Mouse (Mus musculus): Measurements from ENCODE around the gene Vmn2r9.
A peak's percentile ranks its signal among the peaks of the same experiment; 100 is the strongest.
"Not testable (repeated sequence)": the region's sequence is repeated elsewhere in the genome, so short reads cannot be mapped to it uniquely, and the experiment has no call there.

Vmn2r9 gene

DNA sequence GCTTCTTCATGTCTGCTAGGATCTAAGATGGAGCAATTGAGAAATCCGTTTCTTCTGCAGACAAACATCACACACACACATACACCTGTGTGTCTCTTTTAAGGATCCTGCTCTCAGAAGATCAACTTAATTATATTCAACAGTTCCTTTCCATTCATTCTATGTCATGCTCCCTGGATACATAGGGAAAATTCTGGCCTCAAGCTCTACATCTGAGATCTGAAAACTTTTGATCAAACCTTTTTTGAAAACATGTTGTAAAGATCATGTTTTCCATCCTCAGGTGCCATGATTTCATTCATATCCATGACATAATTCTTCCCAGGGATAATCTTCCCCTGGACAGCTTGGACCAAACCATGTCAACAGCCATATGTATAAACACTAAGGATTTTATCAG lies at the start of gene Vmn2r9:
TSS of gene Vmn2r9 (minus strand) at position 101 of the 400 bp plus-strand sequence.
- DNase-seq (ENCODE audit: low spot score) = not testable (repeated sequence)

DNA sequence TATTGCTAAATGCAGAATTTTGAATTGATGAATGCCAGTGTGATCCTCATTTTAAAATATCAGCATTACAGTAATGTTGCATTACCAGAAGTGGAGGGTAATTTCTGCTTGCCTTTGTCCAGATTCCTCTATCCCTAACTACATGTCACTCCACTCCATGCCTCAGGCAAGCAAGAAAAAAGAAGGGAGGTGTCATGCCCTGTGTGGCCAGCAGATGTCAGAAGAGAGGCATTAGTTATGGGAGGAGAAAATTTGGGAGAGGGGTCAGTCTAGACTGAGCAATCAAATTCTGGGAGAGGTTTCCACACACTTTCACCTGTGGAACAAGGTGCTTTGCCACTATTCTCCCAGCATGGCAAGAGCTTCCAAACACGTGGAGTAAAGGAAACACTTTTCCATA lies 14.3 kb upstream of the Vmn2r9 start:
- not testable (repeated sequence) for DNase-seq (ENCODE audit: low spot score)

DNA sequence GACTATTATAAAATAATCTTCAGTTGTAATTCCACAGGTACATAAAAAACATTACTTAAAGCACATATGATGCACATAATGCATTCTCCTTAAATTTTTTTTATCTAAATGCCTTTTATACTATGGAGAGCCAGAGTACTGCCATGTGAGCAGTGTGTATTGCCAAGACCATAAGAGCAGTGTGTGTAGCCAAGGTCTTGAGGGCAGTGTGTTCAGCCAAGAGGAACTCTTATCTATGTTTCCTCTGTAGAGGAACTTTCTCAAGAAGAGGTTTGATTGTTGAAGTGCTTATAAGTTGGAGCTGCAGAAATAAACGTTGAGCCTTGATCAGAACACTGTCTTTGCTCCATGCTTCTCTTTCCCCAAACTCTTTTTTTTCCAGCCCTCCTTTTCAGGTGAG lies 2.9 kb downstream of the Vmn2r9 start:
- DNase-seq (ENCODE audit: low spot score) = peak; percentile 56

DNA sequence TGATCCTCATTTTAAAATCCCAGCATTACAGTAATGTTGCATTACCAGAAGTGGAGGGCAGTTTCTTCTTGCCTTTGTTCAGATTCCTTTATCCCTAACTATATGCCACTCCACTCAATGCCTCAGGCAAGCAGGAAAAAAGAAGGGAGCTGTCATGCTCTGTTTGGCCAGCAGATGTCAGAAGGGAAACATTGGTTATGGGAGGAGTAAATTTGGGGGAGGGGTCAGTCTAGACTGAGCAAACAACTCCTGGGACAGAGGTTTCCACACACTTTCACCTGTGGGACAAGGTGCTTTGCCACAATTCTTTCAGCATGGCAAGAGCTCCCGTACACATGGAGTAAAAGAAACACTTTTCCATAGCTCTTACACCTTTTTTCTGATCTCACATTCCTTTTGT lies 16.2 kb downstream of the Vmn2r9 start:
- no peak for DNase-seq (ENCODE audit: low spot score)

DNA sequence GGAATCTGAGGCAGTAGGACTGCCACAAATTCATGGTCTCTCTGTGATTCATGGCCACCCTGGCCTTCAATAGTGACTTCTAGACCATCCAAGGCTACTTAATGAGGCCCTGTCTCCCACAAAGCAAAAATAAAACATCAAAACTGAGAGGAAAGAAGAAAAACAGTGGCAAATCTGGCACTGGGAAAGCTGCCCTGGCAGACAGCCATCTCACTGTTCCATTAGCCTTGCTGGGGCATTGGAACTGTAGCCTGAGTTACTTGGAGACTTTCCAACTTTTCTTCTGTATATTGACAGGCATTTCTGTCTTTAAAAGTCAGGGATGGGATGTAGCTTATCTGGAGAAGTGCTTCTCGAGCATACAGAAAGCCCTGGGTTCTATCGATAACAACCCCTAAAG lies 29.1 kb downstream of the Vmn2r9 start:
- peak; percentile 74 for DNase-seq (ENCODE audit: low spot score)

DNA sequence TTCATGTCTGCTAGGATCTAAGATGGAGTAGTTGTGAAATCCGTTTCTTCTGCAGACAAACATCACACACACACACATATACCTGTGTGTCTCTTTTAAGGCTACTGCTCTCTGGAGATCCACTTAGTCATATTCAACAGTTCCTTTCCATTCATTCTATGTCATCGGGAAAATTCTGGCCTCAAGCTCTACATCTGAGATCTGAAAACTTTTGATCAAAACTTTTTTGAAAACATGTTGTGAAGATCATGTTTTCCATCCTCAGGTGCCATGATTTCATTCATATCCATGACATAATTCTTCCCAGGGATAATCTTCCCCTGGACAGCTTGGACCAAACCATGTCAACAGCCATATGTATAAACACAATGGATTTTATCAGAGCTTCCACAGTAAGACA lies 43.7 kb downstream of the Vmn2r9 start, which contains the start of gene Vmn2r8:
TSS of gene Vmn2r8 (minus strand) at position 101 of the 400 bp plus-strand sequence.
- not testable (repeated sequence) for DNase-seq (ENCODE audit: low spot score)

DNA sequence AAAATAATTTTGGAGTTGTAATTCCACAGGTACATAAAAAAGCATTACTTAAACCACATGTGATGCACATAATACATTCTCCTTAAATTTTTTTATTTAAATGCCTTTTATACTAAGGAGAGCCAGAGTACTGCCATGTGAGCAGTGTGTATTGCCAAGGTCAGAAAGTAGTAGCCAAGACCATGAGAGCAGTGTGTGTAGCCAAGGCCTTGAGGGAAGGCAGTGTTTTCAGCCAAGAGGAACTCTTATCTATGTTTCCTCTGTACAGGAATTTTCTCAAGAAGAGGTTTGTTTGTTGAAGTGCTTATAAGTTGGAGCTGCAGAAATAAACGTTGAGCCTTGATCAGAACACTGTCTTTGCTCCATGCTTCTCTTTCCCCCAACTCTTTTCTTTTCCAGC lies 48.8 kb downstream of the Vmn2r9 start:
- peak; percentile 77 for DNase-seq (ENCODE audit: low spot score)

DNA sequence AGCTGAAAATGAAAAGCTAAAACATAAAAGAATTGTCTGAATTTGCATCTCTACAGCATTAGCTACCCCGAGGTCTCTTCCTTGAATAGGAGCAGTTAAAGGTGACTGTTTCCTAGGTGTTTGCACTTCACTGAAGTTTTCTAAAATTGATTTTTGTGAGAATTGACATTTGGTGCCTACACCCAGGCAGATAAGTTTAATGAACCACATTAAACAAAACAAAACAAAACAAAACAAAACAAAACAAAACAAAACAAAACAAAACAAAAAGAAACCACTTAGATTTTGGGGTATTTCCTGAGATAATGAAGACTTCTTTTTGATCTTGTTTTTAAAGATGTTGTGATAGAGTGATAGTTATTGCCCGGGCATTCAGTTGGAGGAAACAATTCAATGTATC lies 57.1 kb downstream of the Vmn2r9 start, which contains the start of gene Tmed11:
TSS of gene Tmed11 (minus strand) at position 101 of the 400 bp plus-strand sequence.
- not testable (repeated sequence) for DNase-seq (ENCODE audit: low spot score)

DNA sequence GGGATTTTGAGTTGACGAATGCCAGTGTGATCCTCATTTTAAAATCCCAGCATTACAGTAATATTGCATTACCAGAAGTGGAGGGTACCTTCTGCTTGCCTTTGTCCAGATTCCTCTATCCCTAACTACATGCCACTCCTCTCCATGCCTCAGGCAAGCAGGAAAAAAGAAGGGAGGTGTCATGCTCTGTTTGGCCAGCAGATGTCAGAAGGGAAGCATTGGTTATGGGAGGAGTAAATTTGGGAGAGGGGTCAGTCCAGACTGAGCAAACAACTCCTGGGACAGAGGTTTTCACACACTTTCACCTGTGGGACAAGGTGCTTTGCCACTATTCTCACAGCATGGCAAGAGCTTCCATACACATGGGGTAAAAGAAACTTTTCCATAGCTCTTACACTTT lies 62.0 kb downstream of the Vmn2r9 start:
- peak; percentile 19 for DNase-seq (ENCODE audit: low spot score)

Data from ovary, adult 18-20 months (tissue).